Mouse (Mus musculus) limb, embryonic 12.5 days (tissue): ENCODE measurements around the gene Gm37240. TPM values are rescaled to one million over a fixed set of nuclear protein-coding genes. Genes with fewer than 3 reads are reported as not detected.
"Not testable (repeated sequence)": the region's sequence is repeated elsewhere in the genome, so short reads cannot be mapped to it uniquely, and the experiment has no call there.

Experiments used
- ATAC-seq: fragments of 200-750 bp; cut with Nextera tagmentation; 2 replicates; pipeline ENCODE4 v1.8.0; 2017; ENCODE audit warnings: low read depth, moderate TSS enrichment; ENCODE audit not compliant: insufficient number of reproducible peaks, insufficient read depth, low FRiP score, low TSS enrichment
- H3K27ac ChIP-seq: fragments of 300-500 bp; sonication (generic); 2 replicates; pipeline ENCODE4 v1.5.1; 2016; ENCODE audit warnings: mild to moderate bottlenecking, moderate library complexity
- H3K27me3 ChIP-seq: fragments of 300-500 bp; sonication (generic); 2 replicates; pipeline ENCODE4 v1.6.1; 2016; ENCODE audit warnings: mild to moderate bottlenecking, moderate library complexity
- H3K36me3 ChIP-seq: fragments of 300-500 bp; sonication (generic); 2 replicates; pipeline ENCODE4 v1.6.1; 2016; ENCODE audit warnings: mild to moderate bottlenecking, moderate library complexity
- H3K4me1 ChIP-seq: fragments of 300-500 bp; sonication (generic); replicated peaks from 2 replicates; pipeline ENCODE4 v1.6.1; 2016
- H3K4me2 ChIP-seq: fragments of 300-500 bp; sonication (generic); 2 replicates; pipeline ENCODE4 v1.6.1; 2016; ENCODE audit warnings: mild to moderate bottlenecking, moderate library complexity
- H3K4me3 ChIP-seq: fragments of 300-500 bp; sonication (generic); replicated peaks from 2 replicates; pipeline ENCODE4 v1.5.1; 2016; ENCODE audit warnings: mild to moderate bottlenecking
- H3K9ac ChIP-seq: fragments of 300-500 bp; sonication (generic); replicated peaks from 2 replicates; pipeline ENCODE4 v1.6.1; 2016; ENCODE audit warnings: mild to moderate bottlenecking, moderate library complexity
- H3K9me3 ChIP-seq: fragments of 300-500 bp; sonication (generic); 2 replicates; pipeline ENCODE4 v1.6.1; 2016; ENCODE audit warnings: mild to moderate bottlenecking, moderate library complexity
- WGBS: fragments of 180-500 bp; shearing (Covaris S2); methylation state at CpG from one replicate; pipeline ENCODE4 v1.1.7; 2016; 5-methylcytosine and 5-hydroxymethylcytosine counted together
- polyA plus RNA-seq: library from polyadenylated mRNA; unstranded; fragments of >200 nt; fragmentation: Nextera tagmentation; extraction: Ambion mirVana; gene quantifications from 2 replicates; pipeline ENCODE4 v1.2.1, GENCODE M21; 2016

The Gm37240 gene
- polyA plus RNA-seq, 1 experiment from 2014 or later: 3.4 TPM

DNA sequence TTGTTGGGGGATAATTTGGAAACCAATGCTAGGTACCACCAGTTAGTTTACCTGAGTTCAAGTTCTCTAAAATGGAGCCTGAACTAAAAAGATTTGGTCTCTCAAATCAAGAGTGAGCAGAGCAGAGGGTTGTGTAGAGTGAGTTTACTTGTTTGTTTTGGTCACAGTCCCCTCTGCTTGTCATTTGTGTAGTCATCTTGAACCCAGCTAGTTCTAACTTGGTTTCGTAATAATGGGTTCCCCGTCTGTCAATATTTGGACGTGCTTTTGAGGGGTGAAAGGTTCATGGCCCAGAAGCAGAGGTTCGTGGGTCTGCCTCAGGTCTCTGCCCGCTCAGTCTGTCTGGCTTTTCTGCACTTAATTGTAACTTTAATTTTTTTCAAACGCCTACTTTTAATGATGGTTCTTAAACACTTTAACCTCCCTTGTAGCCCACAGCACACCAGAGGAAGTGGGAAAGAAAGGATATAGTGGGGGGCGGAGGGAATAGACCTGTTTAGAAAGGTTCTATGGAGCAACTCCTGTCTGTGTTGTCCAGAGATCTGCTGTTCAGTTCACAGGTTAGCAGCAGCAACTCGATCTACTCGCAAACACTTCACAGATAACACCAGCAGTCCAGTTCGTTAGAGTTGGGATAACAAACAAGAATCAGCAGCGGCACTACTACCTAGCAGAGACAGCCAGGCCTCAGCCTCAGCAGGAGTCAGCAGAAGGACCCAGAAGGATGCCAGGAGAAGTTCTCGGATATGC lies 1237.6 kb downstream of the Gm37240 start:
- no peak overlapping the region for H3K9ac ChIP-seq
- no peak for ATAC-seq
- no peaks in the 10 kb centered on the region; the same call in 1 of the 2 replicates for H3K9me3 ChIP-seq
- peaks cover 12% of the 10 kb centered on the region for H3K4me1 ChIP-seq
- 84% methylated on average over 12 of the region's 12 CpGs for WGBS
- H3K27me3 ChIP-seq: peaks cover 11% of the 10 kb centered on the region; the same call in 1 of the 2 replicates
- H3K4me2 ChIP-seq: no peak overlapping the region
- H3K4me3 ChIP-seq: no peak overlapping the region
- H3K36me3 ChIP-seq: no peaks in the 10 kb centered on the region
- no peak overlapping the region for H3K27ac ChIP-seq

DNA sequence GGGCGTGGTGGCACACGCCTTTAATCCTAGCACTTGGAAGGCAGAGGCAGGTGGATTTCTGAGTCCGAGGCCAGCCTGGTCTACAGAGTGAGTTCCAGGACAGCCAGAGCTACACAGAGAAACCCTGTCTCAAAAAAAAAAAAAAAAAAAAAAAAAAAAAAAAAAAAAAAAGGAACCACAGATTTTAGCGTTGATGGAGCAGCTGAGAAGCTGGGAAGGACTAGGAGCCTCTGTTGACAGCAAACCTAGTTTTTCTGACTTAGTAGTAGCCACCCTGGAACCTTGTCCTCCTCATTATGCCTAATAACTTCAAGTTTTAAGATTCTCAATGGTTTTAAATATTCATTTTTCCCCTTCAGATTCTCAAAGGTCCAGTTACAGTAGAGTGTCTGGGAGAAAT lies 1239.2 kb downstream of the Gm37240 start:
- H3K4me2 ChIP-seq, H3K9ac ChIP-seq, ATAC-seq, H3K36me3 ChIP-seq, H3K9me3 ChIP-seq, H3K4me3 ChIP-seq, H3K27ac ChIP-seq, H3K4me1 ChIP-seq, H3K27me3 ChIP-seq: not testable (repeated sequence)
- WGBS: 91% methylated on average over 4 of the region's 4 CpGs

DNA sequence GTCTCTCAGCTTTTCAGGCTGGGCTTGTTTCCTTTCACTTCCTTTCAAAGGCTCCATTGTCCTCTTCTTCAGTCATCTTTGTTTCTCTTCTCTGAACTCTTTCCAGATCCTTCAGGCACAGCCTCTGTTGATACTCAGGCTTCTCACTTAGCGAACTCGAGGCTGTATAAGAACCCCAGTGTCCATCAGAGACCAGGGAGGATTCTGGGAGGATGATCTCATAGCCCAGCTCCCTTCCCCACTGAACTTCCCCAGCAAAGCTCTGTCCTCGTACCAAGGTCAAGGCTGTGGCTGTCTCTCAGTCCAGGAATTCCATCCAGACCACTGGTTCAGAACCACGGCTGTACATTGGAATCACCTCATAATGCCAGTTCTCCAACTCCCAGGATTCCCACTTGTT lies 1239.7 kb downstream of the Gm37240 start:
- no peak overlapping the region for H3K4me2 ChIP-seq

DNA sequence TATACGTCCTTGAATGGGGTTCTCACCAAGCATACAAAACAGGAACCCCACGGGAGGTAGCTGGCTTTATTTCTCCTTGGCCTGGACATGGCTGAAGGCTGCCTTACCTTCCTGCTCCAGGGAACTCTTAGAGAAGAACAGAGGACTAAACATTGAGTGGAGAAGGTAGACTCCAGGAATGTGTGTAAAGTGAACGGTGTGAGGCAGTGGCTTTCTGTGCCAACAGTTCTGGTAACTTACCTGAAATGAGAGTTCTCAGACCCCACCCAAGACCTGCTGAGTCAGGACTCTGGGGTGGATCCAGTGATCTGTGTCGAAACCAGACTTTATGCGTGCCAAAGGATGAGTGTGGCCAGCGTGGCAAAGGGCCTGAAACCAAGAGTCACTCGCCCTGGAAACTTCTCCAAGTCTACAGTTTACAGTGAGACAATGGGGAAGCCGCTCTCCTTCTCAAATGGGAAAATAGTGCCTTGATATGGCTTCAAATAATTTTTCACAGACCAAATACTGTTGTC lies 1240.9 kb downstream of the Gm37240 start:
- H3K4me1 ChIP-seq: no peaks in the 10 kb centered on the region
- WGBS: 82% methylated on average over 8 of the region's 8 CpGs
- no peaks in the 10 kb centered on the region for H3K36me3 ChIP-seq
- H3K27me3 ChIP-seq: no peaks in the 10 kb centered on the region
- no peaks in the 10 kb centered on the region; the same call in 1 of the 2 replicates for H3K9me3 ChIP-seq
- H3K4me2 ChIP-seq: no peak overlapping the region
- no peak for ATAC-seq
- no peak overlapping the region for H3K9ac ChIP-seq
- no peak overlapping the region for H3K4me3 ChIP-seq
- no peak overlapping the region for H3K27ac ChIP-seq

More for the DNA sequence above, 1239.7 kb downstream of the Gm37240 start:
- Histone ChIP-seq H3K36me3 (no peaks in the 10 kb centered on the region), H3K4me1 (no peaks in the 10 kb centered on the region), H3K4me3 (no peak overlapping the region), H3K27ac (no peak overlapping the region), H3K27me3 (0 out of 2 replicates have a peak, but pooled peaks cover under 1% of the 10 kb centered on the region), H3K9me3 (no peaks in the 10 kb centered on the region; the same call in 1 of the 2 replicates), H3K9ac (no peak overlapping the region)
- WGBS: 65% methylated on average over 4 of the region's 4 CpGs
- no peak for ATAC-seq

DNA sequence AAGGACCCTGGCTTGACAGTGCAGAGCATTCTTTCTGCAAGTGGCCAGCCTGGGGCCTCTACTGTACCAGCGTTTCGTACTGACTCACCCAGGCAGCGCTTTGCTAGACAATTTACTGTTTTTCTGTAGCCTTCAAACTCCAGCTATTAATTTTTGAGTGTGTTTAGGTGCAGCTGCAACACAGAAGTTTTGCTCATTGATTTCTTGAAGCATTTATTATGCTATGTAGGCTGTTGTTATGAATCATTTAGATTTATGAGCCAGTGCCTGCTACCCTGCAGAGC lies 1241.4 kb downstream of the Gm37240 start:
- Histone ChIP-seq H3K4me3 (no peak overlapping the region), H3K27ac (no peak overlapping the region), H3K4me1 (no peaks in the 10 kb centered on the region), H3K4me2 (no peak overlapping the region), H3K9ac (no peak overlapping the region), H3K9me3 (no peaks in the 10 kb centered on the region; the same call in 1 of the 2 replicates), H3K36me3 (no peaks in the 10 kb centered on the region), H3K27me3 (no peaks in the 10 kb centered on the region)
- WGBS: 73% methylated on average over 3 of the region's 3 CpGs
- no peak for ATAC-seq

DNA sequence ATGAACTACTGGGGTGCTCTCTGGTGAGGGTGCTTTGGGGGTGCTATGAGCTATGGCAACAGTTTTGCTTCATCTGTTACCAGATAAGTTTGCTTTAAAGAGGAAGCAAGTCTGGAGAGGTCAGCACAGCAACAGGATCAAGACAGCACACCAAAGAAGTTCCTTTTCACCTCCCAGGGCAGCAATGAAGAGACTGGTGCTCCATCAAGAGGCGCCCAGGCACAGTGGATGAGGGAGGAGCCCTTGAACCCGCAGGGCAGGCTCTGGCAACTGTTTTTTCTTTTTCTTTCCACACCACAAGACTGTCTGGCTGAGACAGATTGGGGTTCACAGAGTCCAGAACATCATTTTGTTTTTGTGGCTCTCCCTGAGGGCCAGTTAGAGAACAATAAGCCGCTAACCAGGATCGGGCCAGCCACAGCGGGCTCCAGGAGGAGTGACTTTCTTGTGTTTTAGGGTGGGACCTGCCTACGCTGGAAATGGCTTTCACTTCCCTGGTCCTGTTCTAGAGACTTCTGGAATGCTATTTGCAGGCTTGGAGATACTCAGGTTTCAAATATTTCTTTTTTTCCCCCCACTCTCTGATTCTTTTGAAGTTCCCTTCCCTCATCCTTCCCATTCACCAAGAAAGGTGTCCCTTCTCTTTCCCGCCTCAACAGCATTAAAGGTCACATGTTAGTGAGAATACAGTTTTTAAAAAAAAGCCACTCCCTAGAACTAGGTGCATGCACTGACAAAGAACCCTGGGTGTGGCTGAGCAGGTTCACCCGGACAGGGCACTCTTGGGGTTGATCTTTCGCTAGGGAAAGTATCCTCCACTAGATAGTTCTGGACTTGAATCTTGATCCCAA lies 1241.9 kb downstream of the Gm37240 start:
- no peak for ATAC-seq
- no peak overlapping the region for H3K4me2 ChIP-seq
- no peaks in the 10 kb centered on the region for H3K27me3 ChIP-seq
- H3K9me3 ChIP-seq: no peaks in the 10 kb centered on the region; the same call in 1 of the 2 replicates
- WGBS: 72% methylated on average over 9 of the region's 9 CpGs
- H3K36me3 ChIP-seq: no peaks in the 10 kb centered on the region
- H3K4me1 ChIP-seq: no peaks in the 10 kb centered on the region
- H3K27ac ChIP-seq: no peak overlapping the region
- H3K9ac ChIP-seq: no peak overlapping the region
- H3K4me3 ChIP-seq: no peak overlapping the region

DNA sequence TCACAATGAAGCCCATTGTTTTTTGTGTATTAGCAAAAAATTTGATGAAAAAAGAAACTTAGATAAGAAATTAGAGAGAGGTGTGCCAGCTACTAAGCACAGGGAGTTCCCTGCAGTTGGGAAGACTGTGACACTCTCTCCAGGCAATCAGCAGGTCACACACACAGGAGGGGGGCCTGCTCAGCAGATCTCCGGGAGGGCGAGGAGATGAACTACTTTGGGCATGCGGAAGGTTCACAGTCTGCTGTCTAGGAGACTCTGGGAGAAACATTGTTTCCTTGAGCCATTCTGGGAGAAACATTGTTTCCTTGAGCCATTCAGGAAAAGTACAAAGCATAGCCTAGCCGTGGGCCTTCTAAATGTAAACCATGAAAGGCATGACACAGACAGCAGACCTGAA lies 1244.4 kb downstream of the Gm37240 start:
- Histone ChIP-seq H3K4me1 (no peaks in the 10 kb centered on the region), H3K9me3 (no peaks in the 10 kb centered on the region), H3K4me3 (no peak overlapping the region), H3K9ac (no peak overlapping the region), H3K27me3 (peaks cover 4% of the 10 kb centered on the region; the same call in 1 of the 2 replicates), H3K36me3 (no peaks in the 10 kb centered on the region), H3K4me2 (no peak overlapping the region), H3K27ac (no peak overlapping the region)
- WGBS: 63% methylated on average over 4 of the region's 4 CpGs
- no peak for ATAC-seq

DNA sequence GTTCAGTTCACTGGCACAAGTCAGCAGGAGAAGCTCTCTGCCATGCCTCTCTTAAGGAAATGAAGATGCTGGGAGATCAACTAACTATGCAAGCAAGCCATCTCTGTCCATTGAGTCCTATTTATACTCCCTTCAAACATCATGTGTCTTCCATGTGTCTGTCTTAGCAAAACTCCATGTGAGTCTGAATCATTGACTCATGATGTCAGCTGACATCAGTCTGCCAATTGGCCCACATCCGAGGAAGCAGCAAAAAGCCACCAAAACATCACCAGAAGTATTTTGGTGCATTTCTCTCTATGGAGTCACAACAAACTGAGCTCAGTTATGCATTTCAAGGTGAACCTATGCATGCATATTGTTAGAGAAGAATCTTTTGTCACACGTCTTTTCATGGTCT lies 1245.9 kb downstream of the Gm37240 start:
- Histone ChIP-seq H3K27me3 (peaks cover 4% of the 10 kb centered on the region; the same call in 1 of the 2 replicates), H3K36me3 (no peaks in the 10 kb centered on the region), H3K4me1 (0 out of 2 replicates have a peak, but pooled peaks cover 3% of the 10 kb centered on the region), H3K27ac (no peak overlapping the region), H3K9ac (no peak overlapping the region), H3K4me2 (no peak overlapping the region), H3K4me3 (no peak overlapping the region), H3K9me3 (no peaks in the 10 kb centered on the region)
- WGBS: 80% methylated on average over 2 of the region's 2 CpGs
- no peak for ATAC-seq

DNA sequence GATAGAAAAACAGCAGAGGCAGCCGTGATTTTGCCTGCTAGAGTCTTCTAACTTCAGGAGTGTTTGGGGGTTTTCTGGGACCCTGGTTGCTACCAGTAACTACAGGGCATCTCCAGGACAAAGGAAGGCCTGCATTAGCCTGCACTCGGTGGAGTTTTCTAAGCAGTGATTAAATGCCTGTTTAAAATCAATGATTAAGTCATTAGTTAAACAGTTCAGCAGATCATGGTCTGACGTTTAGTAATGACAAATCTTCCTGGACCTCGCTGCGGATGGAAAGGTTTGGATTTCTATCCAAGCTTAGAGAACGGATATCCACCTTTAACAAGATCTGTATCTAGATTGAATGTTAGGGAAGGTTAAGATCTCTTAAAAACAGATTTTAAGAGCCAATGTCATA lies 1246.8 kb downstream of the Gm37240 start:
- H3K27ac ChIP-seq: no peak overlapping the region
- H3K4me1 ChIP-seq: 0 out of 2 replicates have a peak, but pooled peaks cover 3% of the 10 kb centered on the region
- H3K4me3 ChIP-seq: no peak overlapping the region
- WGBS: 64% methylated on average over 6 of the region's 6 CpGs
- no peaks in the 10 kb centered on the region for H3K9me3 ChIP-seq
- H3K27me3 ChIP-seq: peaks cover 4% of the 10 kb centered on the region; the same call in 1 of the 2 replicates
- no peak for ATAC-seq
- H3K4me2 ChIP-seq: no peak overlapping the region
- no peaks in the 10 kb centered on the region for H3K36me3 ChIP-seq
- H3K9ac ChIP-seq: no peak overlapping the region

DNA sequence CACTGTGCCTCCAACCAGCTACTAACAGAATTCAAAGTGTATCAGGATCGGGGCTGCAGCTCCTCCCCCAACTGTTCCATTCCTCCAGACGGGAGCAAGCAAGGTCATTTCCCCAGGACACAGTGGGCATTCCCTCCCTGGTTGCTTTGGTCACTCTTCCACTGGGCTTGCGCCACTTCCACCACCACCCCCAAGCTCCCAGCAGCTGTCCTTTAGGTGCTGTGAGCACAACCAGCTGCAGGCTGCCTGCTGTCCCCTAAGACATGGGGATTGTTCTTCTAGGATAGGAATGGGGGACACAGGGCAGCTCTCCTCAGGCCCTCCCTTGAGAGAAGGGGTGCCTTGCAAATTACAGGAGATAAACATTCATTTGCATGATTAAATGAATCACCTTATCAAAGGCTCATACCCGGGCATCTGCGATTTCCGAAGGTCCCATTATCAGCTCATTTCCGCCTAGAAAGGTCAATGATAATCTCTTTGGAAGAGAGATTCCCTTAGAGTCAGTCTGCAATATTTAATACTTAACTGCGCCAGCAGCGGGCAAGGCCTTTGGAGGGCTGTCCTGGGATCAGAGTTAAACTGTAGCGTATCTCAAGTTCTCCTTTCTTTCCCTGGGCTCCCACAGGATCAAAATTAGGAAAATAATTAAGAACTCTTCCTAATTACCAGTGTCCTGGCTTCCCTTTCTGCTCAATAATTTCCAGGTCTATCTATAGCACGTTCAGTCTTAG lies 1247.4 kb downstream of the Gm37240 start:
- Histone ChIP-seq H3K36me3 (no peaks in the 10 kb centered on the region), H3K4me3 (no peak overlapping the region), H3K4me2 (no peak overlapping the region), H3K9me3 (no peaks in the 10 kb centered on the region), H3K4me1 (0 out of 2 replicates have a peak, but pooled peaks cover 3% of the 10 kb centered on the region), H3K9ac (no peak overlapping the region), H3K27ac (no peak overlapping the region), H3K27me3 (peaks cover 4% of the 10 kb centered on the region; the same call in 1 of the 2 replicates)
- no peak for ATAC-seq
- WGBS: 40% methylated on average over 11 of the region's 11 CpGs

DNA sequence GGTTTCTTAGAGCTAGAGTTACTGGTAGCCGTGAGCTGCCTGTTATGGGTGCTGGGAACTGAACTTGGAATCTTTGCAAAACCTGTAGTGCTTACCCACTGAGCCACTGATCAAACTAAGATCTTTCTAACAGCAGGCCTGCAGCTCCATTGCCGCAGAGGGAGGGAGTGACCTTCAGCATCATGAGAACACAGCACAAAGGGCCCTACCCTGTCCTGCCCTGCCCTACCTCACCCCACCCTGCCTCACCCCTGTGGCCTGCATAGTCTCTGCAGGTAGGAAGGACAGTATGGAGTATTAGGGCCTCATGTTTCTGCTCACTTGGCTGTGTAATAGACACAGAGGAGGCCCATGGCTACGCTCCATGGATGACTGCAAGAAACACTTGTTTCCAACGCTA lies 1248.5 kb downstream of the Gm37240 start:
- no peaks in the 10 kb centered on the region for H3K9me3 ChIP-seq
- no peak overlapping the region for H3K4me3 ChIP-seq
- 0 out of 2 replicates have a peak, but pooled peaks cover 3% of the 10 kb centered on the region for H3K4me1 ChIP-seq
- no peak overlapping the region for H3K27ac ChIP-seq
- H3K27me3 ChIP-seq: peaks cover 4% of the 10 kb centered on the region; the same call in 1 of the 2 replicates
- 78% methylated on average over 4 of the region's 4 CpGs for WGBS
- no peaks in the 10 kb centered on the region for H3K36me3 ChIP-seq
- no peak overlapping the region for H3K4me2 ChIP-seq
- no peak overlapping the region for H3K9ac ChIP-seq
- ATAC-seq: no peak
